Comparison of ENCODE assay signal across 15 mouse cellular contexts in genomic region chr7:67710216-67710615, GRCm38 (mm10). TPM values are rescaled to one million over a fixed set of nuclear protein-coding genes. Genes with fewer than 3 reads are reported as not detected.
DNase-seq lines count a peak whose midpoint lies in the region; ATAC-seq lines count a peak whose summit lies in the region.
"Had no signal": no experiment of that assay in that cellular context is flagged by ENCODE, and none has a peak within 500 bp of the region (broad histone marks: within the 10 kb centered on the region; RNA-seq: fewer than 3 reads in every experiment).

No protein-coding gene starts in this region.

- peaks cover 37% of the 10 kb centered on the region for H3K4me1 ChIP-seq in heart, embryonic 10.5 days
- no peaks in the 10 kb centered on the region for H3K4me1 ChIP-seq in intestine, embryonic 16.5 days (ENCODE audit: control insufficient read depth, insufficient read depth, low read length)
- H3K4me1 ChIP-seq in lung, embryonic 15.5 days: peaks cover 28% of the 10 kb centered on the region
- H3K4me1 ChIP-seq in stomach, embryonic 15.5 days: no peaks in the 10 kb centered on the region

- ATAC-seq in intestine, embryonic 16.5 days: peak; percentile 36; the same call in 1 of the 2 replicates
- peak; percentile 46; the same call in 1 of the 2 replicates for ATAC-seq in lung, embryonic 15.5 days (ENCODE audit: borderline replicate concordance, extremely low read depth, low FRiP score, low TSS enrichment)
- ATAC-seq in stomach, embryonic 15.5 days (ENCODE audit: insufficient read depth, low FRiP score, low read depth): peak; percentile 71; the same call in 1 of the 2 replicates

- H3K9me3 ChIP-seq in heart, embryonic 10.5 days: no peaks in the 10 kb centered on the region
- H3K9me3 ChIP-seq in intestine, embryonic 16.5 days (ENCODE audit: control insufficient read depth, low read length): peaks cover 3% of the 10 kb centered on the region; the same call in 1 of the 2 replicates
- H3K9me3 ChIP-seq in lung, embryonic 15.5 days: no peaks in the 10 kb centered on the region
- no peaks in the 10 kb centered on the region for H3K9me3 ChIP-seq in stomach, embryonic 15.5 days

- no peak overlapping the region for H3K9ac ChIP-seq in intestine, embryonic 16.5 days (ENCODE audit: low read depth, low read length)
- no peak overlapping the region for H3K9ac ChIP-seq in lung, embryonic 15.5 days
- H3K9ac ChIP-seq in stomach, embryonic 15.5 days: no peak overlapping the region
- H3K9ac ChIP-seq: midbrain, embryonic 12.5 days had no signal

- H3K36me3 ChIP-seq in heart, embryonic 10.5 days: peaks cover 43% of the 10 kb centered on the region
- H3K36me3 ChIP-seq in intestine, embryonic 16.5 days (ENCODE audit: control insufficient read depth, insufficient read depth, low read length): peaks cover 3% of the 10 kb centered on the region; the same call in 1 of the 2 replicates
- H3K36me3 ChIP-seq in lung, embryonic 15.5 days: peaks cover 25% of the 10 kb centered on the region
- H3K36me3 ChIP-seq in stomach, embryonic 15.5 days: peaks cover 12% of the 10 kb centered on the region

- DNase-seq in heart, embryonic 10.5 days (ENCODE audit: low spot score): no peak
- DNase-seq in heart, postnatal 10 days: no peak
- no peak for DNase-seq in urinary bladder, postnatal 25 days (ENCODE audit: low spot score)
- no peak for DNase-seq in adipocyte (ENCODE audit: low spot score)
- DNase-seq in natural killer cell, adult 2 months (ENCODE audit: low spot score in 2 of 2): no peak
- DNase-seq: adrenal gland, postnatal 36 days; B cell, adult 2 months; cerebellum, adult 11-12 months; layer of hippocampus, postnatal 36 days had no signal

- H3K27me3 ChIP-seq in heart, embryonic 10.5 days (ENCODE audit: insufficient read depth, poor library complexity, severe bottlenecking): no peaks in the 10 kb centered on the region
- H3K27me3 ChIP-seq in intestine, embryonic 16.5 days (replicated peaks; ENCODE audit: control insufficient read depth, insufficient read depth, low read length): no peaks in the 10 kb centered on the region
- H3K27me3 ChIP-seq in lung, embryonic 15.5 days: no peaks in the 10 kb centered on the region
- no peaks in the 10 kb centered on the region for H3K27me3 ChIP-seq in stomach, embryonic 15.5 days (replicated peaks)
- H3K27me3 ChIP-seq: midbrain, embryonic 12.5 days had no signal

- intact Hi-C loops in heart, postnatal 10 days (cut with DNase I): loop anchor here (5.0 kb wide), 1 partner anchor 38 kb away; no protein-coding TSS in a partner anchor

- H3K4me3 ChIP-seq in heart, embryonic 10.5 days: no peak overlapping the region
- H3K4me3 ChIP-seq in intestine, embryonic 16.5 days (ENCODE audit: low read length): no peak overlapping the region
- no peak overlapping the region for H3K4me3 ChIP-seq in lung, embryonic 15.5 days
- H3K4me3 ChIP-seq in stomach, embryonic 15.5 days (replicated peaks): no peak overlapping the region
- H3K4me3 ChIP-seq: erythroblast, embryonic 14.5 days; midbrain, embryonic 12.5 days had no signal

- WGBS in heart, embryonic 10.5 days: 54% methylated on average over 7 of the region's 7 CpGs
- WGBS in intestine, embryonic 16.5 days: 46% methylated on average over 7 of the region's 7 CpGs
- WGBS in lung, embryonic 15.5 days: 23% methylated on average over 7 of the region's 7 CpGs
- WGBS in stomach, embryonic 15.5 days: 34% methylated on average over 7 of the region's 7 CpGs

- H3K4me2 ChIP-seq in intestine, embryonic 16.5 days (ENCODE audit: low read depth, low read length): no peak overlapping the region
- H3K4me2 ChIP-seq in lung, embryonic 15.5 days: no peak overlapping the region
- no peak overlapping the region for H3K4me2 ChIP-seq in stomach, embryonic 15.5 days
- H3K4me2 ChIP-seq: midbrain, embryonic 12.5 days had no signal

- peak overlapping the region; percentile 72 for H3K27ac ChIP-seq in heart, embryonic 10.5 days
- H3K27ac ChIP-seq in intestine, embryonic 16.5 days (ENCODE audit: low read length): no peak overlapping the region
- peak overlapping the region; percentile 66 for H3K27ac ChIP-seq in lung, embryonic 15.5 days
- no peak overlapping the region for H3K27ac ChIP-seq in stomach, embryonic 15.5 days
- H3K27ac ChIP-seq: kidney, postnatal 0 days; midbrain, embryonic 12.5 days had no signal

RNA-seq across cellular contexts. Expression of gene Synm, which starts 49.3 kb away (rescaled TPM):
- 5.1 and 7.1 TPM in 2 replicates for polyA plus RNA-seq in heart, embryonic 10.5 days (2016; fragmentation: Nextera tagmentation; extraction: Ambion mirVana)
- 1 to 10 TPM; 4.8 to 5.1 TPM for total RNA-seq in heart, postnatal 10 days (2021)
- 4.5 and 6.0 TPM in 2 replicates for polyA plus RNA-seq in intestine, embryonic 16.5 days (2015; fragmentation: Nextera tagmentation; extraction: Ambion mirVana)
- polyA plus RNA-seq in lung, embryonic 15.5 days (2015; fragmentation: Nextera tagmentation; extraction: Ambion mirVana): 9.7 and 12.7 TPM in 2 replicates
- polyA plus RNA-seq in stomach, embryonic 15.5 days (2015; fragmentation: Nextera tagmentation; extraction: Ambion mirVana): 7.1 and 7.8 TPM in 2 replicates

Comparison
In these comparisons a context has a peak if more than half of its experiments do, and no peak if none do; other contexts are left out.
1. H3K27ac ChIP-seq: peak in heart, embryonic 10.5 days (single experiment) and lung, embryonic 15.5 days (single experiment); none in intestine, embryonic 16.5 days (single experiment) and stomach, embryonic 15.5 days (single experiment).
2. Peak in every context shown above with its lines, with median percentiles within 50 percentile points of each other: ATAC-seq.